Mouse (Mus musculus) retina, embryonic 14.5 days (tissue): ENCODE results near the gene Gm45062.

Source experiments
- DNase-seq: peaks from one replicate; pipeline ENCODE4 v3.0.0-alpha.2; 2015; ENCODE audit warnings: low spot score

Gene Gm45062

GRCm38 (mm10) chr6:8416802-8417569 is 157.7 kb downstream of the Gm45062 start:
- DNase-seq, result no peak

GRCm38 (mm10) chr6:8419485-8420186 is 160.4 kb downstream of the Gm45062 start:
- DNase-seq, result no peak

- no peak for DNase-seq
Observed at GRCm38 (mm10) chr6:8420187-8420503, 160.9 kb downstream of the Gm45062 start.

- no peak for DNase-seq
Observed at GRCm38 (mm10) chr6:8421421-8421820, 162.2 kb downstream of the Gm45062 start.

GRCm38 (mm10) chr6:8421959-8422581 is 162.8 kb downstream of the Gm45062 start:
- DNase-seq, result no peak

- no peak for DNase-seq
Observed at GRCm38 (mm10) chr6:8423142-8423541, 163.9 kb downstream of the Gm45062 start.

GRCm38 (mm10) chr6:8427692-8428091 is 168.4 kb downstream of the Gm45062 start:
- DNase-seq, result no peak

- DNase-seq, result no peak
Observed at GRCm38 (mm10) chr6:8430610-8431234, 171.5 kb downstream of the Gm45062 start.

- DNase-seq, result no peak
Observed at GRCm38 (mm10) chr6:8433179-8433578, 173.9 kb downstream of the Gm45062 start.

GRCm38 (mm10) chr6:8437937-8438336 is 178.7 kb downstream of the Gm45062 start:
- no peak for DNase-seq

GRCm38 (mm10) chr6:8441814-8442213 is 182.6 kb downstream of the Gm45062 start:
- no peak for DNase-seq

GRCm38 (mm10) chr6:8446786-8447185 is 187.5 kb downstream of the Gm45062 start:
- peak; percentile 26 for DNase-seq

- no peak for DNase-seq
Observed at GRCm38 (mm10) chr6:8455599-8455998, 196.3 kb downstream of the Gm45062 start.

- DNase-seq, result no peak
Observed at GRCm38 (mm10) chr6:8458596-8458995, 199.3 kb downstream of the Gm45062 start.

GRCm38 (mm10) chr6:8462447-8462846 is 203.2 kb downstream of the Gm45062 start:
- no peak for DNase-seq

- no peak for DNase-seq
Observed at GRCm38 (mm10) chr6:8465388-8465787, 206.1 kb downstream of the Gm45062 start.

GRCm38 (mm10) chr6:8465985-8466384 is 206.7 kb downstream of the Gm45062 start:
- DNase-seq, result no peak

- DNase-seq, result no peak
Observed at GRCm38 (mm10) chr6:8467667-8468337, 208.6 kb downstream of the Gm45062 start.

GRCm38 (mm10) chr6:8469918-8470317 is 210.7 kb downstream of the Gm45062 start:
- DNase-seq, result no peak

- no peak for DNase-seq
Observed at GRCm38 (mm10) chr6:8472125-8472524, 212.9 kb downstream of the Gm45062 start.

GRCm38 (mm10) chr6:8472915-8473314 is 213.7 kb downstream of the Gm45062 start:
- no peak for DNase-seq

- DNase-seq, result no peak
Observed at GRCm38 (mm10) chr6:8473498-8473897, 214.2 kb downstream of the Gm45062 start.
